Mouse (Mus musculus): ENCODE measurements around the gene Nebl. TPM values are rescaled to one million over a fixed set of nuclear protein-coding genes. Genes with fewer than 3 reads are reported as not detected.
A peak's percentile ranks its signal among the peaks of the same experiment; 100 is the strongest.

The Nebl gene
- total RNA-seq, 4 experiments from 2014 or later = 292 to 343 (median 327) TPM

DNA sequence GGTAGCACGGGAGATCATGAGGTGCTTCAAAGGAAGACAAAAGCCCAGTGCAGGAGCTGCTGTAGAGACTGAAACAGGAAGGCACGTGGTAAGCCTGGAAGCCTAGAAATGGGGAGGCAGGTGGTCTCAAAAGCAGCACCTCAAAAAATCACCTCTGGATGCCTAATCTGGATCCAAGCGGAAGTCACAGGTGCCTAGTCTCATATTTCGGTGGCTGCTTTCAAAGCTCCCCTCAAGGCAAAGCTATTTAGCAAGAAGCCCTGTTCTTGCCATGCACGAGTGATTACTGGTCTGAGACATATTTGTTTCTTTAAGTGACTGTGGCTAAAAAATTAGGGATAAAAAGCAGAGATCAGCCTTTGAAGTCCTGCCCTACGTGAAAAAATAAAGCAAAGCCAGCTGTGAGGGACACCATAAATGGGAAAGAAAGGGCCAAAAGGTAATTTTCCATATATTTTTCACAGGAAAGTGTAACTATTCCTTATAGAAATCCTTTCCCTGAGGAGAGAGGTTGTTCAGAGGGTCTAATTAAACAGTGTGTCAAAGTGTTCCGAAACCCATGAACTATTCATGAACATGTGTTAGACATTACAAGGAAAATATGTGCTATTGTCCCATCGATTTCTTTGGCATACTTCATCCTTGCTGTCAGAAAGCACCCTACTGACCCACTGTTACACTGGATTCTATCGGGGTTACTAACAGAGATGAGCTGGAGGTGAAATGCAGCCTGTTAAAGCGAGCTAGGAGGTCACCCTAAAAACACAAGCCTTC lies 206.9 kb downstream of the Nebl start:
- no peak for DNase-seq (ENCODE audit: low spot score)

DNA sequence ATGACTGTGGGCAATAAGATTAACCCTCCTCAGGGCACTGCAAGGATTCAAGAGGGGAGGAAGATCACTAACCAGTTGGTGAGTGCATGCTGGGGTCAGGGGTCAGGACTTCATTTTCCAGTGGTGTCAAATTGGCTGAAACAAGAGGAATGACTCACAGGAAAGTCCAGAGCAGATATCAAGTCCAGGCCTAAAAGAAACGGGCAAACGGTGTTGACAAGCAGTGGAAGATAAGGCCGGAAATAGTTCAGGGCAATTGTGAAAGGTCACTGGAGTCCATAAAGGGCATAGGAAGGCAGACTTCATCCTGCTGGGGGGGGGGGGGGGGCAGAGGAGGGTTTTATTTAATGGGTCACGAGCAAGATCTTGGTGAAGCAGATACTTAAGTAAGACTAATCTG lies 207.5 kb downstream of the Nebl start:
- DNase-seq (ENCODE audit: low spot score) = peak; percentile 54

DNA sequence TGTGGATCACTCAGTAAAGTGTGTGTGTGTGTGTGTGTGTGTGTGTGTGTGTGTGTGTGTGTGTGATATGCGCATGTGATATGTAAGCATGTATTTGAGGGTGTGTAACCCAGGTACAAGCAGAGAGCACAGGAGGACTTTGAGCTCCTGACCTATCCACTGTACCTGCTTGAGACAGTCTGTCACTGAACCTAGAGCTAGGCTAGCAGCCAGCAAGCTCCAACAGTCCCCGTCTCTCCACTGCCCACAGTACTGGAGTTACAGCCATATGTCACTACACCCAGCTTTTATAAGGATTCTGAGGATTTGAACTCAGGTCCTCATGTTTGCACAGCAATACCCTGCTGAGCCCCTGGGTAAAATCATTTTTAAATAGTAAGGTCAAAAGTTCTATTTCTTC lies 215.6 kb downstream of the Nebl start:
- no peak for DNase-seq (ENCODE audit: low spot score)

DNA sequence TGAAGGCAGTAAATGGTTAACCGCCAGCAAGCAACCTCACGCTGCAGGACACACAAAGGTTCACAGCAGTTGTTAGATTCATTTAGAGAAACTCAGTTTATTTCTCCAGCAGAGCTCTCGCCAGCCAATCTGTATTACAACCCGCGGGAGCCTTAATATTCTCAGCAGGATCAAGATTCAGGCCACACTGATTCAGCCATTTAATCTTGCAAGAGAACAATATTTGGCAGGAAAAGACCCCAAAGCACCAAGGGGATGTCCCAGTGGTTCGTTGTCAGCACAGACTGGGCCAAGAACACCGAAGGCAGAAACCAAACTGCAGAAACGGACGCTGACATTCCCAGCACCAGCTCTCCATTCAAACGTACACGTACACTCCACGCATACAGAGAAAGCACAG lies 216.5 kb downstream of the Nebl start:
- DNase-seq (ENCODE audit: low spot score) = no peak

DNA sequence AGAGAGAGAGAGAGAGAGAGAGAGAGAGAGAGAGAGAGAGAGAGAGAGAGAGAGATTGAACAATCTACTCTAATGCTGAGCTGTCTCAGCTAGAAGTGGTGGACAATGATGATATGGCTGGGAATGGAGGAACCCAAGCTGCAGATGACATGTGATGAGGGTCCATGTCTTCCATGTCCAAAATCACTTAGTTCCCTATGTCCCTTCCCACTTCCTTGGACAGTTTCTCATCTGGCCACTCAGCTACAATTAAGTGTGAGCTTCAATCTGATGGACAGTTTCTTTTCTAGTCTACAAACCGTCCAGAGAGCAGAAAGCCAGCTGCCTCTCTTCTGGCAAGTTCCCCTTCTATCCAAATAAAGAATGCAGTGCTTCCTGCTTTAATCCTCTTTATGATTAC lies 221.3 kb downstream of the Nebl start:
- no peak for DNase-seq (ENCODE audit: low spot score)

DNA sequence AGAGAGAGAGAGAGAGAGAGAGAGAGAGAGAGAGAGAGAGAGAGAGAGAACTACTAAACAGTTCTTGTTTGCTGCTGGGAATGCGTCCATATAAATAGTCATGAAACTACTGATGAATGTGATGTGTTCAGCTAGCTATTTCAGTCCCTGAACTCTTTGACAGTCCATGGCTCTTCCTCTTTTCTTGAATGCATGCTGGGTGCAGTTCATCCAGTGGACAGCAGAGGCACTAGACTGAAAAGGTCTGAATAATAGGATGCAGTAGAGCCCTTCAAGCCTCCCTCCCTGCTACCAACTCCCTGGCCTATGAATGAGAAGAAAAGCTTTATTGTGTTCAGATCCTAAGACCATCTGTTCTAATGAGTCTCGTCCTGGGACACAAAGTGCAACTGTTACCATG lies 223.9 kb downstream of the Nebl start:
- no peak for DNase-seq (ENCODE audit: low spot score)

DNA sequence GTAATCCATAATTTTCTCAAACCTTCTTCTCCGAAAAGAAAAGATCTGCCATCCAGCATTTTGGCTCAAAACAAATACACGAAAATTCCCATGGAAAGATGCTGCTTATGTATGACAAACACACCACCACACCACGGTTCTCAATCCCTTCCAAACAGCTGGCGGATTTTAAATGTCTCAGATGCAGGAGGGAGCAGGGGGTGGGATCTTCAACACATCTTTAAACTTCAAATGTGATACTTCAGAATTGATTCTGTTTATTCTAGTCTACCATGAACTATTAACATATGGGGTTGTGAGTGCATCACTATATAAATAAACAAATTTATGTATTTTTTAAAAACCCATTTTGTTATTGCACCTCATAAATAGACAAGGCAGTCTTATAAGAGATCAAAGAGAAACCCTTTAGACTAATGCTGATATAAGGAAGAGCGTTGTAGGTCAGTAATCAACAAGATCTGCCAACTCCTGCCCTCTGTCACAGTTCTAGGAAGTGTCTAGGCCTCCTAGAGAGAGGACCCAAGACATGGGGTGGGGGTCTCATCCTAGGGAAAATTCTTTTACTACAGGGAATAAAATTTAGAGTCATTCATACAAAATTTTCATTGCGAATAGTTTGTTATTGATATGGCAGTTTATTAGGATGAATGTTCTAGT lies 227.0 kb downstream of the Nebl start:
- no peak for DNase-seq (ENCODE audit: low spot score)

DNA sequence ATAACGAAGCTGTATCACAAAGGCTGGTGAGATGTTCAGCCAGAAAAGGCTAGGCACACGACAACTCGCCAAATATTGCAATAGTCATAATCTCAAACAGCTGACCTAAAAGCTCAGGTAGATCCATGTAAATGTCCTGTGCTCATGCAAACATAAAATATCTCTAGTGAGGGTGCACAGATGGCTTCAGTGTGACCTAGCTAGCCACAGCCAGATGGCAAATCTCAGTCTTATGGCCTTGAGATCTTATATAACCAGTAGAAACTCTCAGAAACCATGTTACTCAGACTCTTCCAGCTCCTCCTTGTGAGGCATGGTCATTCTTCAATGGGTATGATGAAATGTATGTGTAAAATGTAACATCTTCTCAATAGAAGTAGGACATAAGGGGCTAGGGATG lies 230.2 kb downstream of the Nebl start:
- no peak for DNase-seq (ENCODE audit: low spot score)

DNA sequence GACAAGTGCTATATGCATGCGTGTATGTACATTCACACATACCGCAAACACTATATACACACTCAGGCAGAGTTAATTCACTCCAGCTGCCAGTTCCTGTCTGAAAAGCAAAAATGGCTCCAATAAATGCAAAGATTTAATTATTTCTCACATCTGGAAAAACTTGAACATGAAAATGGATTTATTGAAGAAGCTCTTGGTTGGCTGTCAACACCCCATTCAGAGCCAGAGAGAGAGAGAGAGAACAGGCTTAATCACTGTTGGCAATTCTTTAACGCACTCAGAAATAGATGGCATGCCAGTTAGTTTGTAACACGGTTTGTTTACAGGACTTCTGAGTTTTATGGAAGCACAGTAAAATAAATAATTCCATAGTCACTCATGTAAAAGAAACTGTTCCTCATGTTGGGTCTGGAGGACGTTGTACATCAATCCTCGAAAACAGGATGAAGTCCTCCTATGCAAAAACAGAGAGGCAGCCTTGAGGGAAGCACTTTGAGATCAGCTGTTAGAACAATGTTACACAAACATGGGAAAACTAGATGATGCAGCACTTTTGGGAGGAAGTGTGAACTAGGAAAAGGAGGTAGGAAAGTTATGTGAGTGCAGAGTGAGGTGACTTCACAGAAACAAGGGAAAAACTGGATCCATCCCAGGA lies 265.6 kb downstream of the Nebl start:
- DNase-seq (ENCODE audit: low spot score) = no peak

DNA sequence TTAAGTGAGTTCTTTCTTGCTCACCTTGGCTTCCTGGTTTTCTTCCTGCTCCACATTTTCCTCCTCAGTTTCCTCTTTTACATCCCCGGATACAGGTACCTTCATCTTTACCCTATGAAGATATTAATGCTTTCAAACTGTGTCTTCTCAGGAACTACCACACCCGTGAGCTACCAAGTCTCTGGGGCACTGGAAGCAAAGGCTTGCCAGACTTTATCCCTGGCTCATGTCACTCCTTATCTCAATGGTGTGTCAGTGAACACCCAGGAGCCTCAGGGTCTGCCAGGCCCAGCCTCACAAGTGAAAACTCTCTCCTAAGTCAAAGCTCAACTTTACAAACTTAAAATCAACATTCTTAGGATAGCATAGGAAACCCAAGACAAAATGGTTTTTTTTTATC lies 270.8 kb downstream of the Nebl start:
- DNase-seq (ENCODE audit: low spot score) = peak; percentile 42

DNA sequence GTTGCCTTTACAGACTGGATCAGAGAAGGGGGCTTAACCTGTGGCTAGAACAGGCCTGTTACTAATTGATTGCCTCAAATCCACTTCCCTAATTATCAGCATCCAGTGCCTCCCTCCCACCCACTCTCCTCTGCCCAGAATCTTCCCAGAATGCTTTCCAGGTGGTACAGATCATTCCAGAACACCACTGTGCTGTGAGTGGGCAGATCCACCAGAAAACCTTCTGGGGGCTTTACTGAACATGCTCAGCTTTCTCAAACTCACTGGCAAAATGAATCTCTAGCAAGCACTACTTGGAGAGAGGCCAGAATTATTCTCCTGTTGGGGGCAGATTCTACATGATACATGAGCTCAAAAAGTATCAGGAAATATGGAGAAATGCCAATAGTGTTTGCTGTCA lies 277.6 kb downstream of the Nebl start:
- DNase-seq (ENCODE audit: low spot score) = no peak

DNA sequence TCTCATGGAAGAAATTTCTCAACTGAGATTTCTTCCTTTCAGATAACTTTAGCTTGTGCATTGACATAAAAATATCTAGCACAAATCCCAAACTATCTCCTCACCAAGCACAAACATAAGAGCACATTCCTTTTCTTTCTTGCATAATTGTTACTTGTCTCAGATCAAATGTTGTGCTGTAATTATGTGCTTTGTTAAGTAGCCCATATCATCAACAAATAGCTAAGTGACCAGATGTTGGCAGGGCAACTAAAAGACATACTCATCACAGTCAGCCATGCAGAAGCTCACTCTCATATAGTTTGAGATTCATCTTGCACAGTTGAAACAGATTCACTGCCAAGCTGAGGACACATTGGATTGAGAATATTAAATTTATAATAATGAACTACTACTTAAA lies 282.9 kb downstream of the Nebl start:
- DNase-seq (ENCODE audit: low spot score) = no peak

DNA sequence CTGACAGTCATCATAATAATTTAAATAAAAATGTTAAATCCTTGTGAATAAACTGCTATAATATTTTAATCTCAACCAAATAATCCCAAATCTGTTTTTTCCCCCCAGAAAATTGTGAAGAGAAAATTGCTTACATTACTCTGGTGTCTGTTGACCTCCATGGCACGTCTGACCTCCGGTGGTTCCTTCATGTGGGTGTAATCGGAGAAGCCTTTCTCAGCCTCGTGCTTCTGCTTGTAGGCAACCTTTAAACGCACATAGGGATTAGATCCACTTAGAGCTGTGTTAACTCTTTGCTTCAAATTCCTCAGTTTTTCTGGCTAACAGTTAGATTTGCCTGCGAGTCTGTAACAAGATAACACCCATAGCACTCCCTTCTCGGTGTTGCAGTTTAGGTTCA lies 287.7 kb downstream of the Nebl start:
- DNase-seq (ENCODE audit: low spot score) = no peak

DNA sequence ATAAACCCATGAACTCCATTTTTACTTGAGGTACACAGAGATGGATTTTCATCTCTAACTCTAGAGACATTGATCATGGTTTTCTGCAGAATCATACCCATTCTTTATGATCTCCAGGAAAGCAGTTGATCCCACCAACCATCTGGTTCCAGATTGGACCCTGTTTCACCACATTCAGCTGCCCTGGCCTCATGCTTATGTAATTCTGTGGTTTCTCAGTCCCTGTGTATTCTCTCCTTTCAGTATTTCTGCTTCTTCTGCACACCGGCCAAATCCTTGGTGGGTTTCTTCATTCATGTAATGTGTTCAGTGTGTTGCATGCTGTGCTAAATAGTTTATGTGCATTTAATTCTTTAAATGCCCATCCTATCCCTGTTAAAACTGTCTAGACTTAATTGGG lies 292.9 kb downstream of the Nebl start:
- DNase-seq (ENCODE audit: low spot score) = no peak

DNA sequence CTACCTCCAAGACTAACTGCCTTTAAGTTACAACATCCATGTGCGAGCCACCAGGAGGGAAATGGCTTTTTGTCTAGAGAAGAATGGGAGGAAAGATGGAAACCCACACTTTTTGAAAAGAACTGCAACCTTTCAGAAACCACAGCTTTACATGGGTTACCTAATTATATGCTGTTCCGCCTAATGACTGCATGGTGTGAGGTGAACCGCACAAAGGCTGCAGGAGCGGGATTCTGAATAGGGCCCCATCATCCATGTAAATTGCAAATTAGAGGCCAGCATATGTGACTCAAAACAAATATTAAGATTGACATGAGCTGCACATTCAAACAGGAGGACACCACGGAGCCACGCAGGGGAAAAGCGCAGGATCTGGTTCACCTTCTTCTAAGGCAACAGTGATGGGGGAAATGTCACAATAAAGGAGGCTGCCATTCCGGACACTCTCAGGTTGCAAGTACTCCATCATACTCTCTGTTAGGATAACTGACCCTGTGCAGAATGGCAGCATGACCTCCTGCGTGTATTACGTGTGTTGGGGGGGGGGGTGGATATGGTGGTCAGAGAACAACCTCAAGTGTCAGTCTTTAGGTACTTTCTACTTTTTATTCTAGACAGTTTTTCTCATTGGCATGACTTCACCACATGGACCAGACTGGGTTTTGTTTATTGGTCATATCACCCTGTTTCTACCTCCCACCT lies 294.4 kb downstream of the Nebl start:
- DNase-seq (ENCODE audit: low spot score) = no peak

DNA sequence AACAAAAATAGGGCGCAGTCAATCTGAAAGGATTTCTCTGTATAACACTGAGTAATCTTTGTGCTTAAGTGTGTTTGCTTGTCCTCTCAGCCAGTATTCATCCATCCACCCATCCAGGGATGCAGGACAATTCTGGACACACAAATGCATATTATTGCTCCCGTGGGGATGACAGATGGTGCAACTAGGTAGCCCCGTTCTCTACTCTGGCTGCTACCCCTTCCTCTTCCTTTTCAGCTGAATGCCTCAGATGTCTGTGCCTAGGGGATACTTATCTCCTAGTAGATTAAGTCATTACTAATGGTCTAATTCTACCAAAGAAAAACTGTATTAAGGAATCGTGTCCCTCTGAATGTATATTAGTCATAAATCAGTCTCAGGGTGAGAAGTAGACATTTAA lies 296.0 kb downstream of the Nebl start:
- no peak for DNase-seq (ENCODE audit: low spot score)

DNA sequence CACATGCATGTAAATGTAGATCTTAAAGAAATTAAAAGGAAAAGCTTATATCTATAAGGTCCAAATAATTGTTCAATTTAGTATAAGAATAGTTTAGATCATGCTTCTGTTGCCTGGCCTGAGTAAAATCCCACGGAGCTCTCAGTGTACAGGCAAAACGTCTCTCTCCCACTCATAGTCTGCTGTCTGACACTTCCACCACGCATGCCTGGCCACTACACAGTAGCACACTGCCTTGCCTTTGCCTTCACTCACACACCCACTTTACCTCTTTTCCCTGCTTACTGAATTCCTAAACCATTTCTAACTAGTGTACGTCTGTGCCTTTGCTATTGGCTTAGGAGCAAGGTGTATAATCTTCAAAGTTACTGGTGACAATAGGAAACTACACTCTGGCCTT lies 302.2 kb downstream of the Nebl start:
- DNase-seq (ENCODE audit: low spot score) = no peak

DNA sequence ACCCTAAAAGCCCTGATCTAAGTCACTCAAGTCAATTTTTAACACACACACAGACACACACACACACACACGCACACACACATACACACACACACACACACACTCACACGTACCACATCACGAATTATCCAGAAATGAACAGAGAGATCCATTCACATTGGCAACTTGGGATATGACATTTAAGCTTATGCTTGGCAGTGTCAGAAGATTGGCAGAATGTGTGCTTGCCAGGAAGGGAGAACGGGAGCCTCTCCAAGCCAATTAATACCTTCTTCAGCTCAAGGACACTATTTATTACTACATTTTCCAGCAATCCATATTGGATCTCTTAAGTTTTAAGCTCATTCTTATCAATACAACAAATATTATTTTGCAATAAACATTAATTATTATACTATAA lies 303.1 kb downstream of the Nebl start:
- no peak for DNase-seq (ENCODE audit: low spot score)

DNA sequence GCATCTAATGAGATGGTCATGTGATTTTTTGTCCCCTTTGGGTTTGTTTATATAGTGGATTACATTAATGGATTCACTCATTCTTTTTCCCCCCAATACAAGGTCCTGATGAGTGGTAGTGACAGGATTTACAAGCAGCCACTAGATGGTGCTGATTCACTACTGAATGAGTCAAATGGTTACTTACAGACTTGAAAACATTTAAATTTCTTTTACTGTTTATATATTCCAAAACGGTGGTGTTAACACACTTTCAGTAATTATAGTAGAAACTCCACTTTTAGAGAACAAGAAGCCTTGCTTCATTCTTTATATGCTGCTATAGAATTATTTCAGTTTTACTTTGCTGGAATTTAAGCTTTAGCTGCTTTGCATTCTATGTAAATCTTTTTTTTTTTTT lies 308.3 kb downstream of the Nebl start:
- DNase-seq (ENCODE audit: low spot score) = peak; percentile 26

DNA sequence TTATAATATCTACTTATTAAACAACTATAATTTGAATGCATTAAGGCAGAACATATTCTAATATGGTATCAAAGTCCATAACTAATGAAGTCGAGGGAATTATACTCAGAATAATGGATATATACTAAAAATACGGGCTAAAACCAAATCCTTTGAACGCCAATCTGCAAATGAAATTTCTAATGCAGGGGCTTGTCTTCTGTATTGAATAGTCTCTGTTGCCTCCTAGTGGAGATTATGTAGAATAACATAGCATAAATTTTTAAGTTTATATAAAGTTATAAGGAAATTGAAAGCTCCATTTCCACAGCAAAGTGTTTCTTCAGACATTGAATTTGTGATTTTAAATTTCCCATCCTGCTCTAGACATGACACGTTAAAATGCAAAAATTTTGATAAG lies 315.9 kb downstream of the Nebl start:
- peak; percentile 2 for DNase-seq (ENCODE audit: low spot score)

DNA sequence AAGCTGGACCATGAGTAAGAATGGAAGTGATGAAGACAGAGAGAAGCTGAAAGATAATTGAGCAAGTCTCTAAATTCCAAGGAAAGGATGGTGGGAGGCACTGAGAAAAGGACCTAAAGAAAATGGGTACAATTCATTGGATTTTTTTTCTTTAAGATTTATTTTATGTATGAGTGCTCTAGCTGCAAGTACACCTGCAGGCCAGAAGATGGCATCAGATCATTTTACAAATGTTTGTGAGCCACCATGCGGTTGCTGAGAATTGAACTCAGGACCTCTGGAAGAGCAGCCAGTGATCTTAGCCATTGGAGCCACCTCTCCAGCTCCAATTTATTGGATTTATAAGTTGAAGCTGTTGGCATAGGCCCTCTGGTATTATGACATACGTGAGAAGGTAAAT lies 316.9 kb downstream of the Nebl start:
- DNase-seq (ENCODE audit: low spot score) = no peak

DNA sequence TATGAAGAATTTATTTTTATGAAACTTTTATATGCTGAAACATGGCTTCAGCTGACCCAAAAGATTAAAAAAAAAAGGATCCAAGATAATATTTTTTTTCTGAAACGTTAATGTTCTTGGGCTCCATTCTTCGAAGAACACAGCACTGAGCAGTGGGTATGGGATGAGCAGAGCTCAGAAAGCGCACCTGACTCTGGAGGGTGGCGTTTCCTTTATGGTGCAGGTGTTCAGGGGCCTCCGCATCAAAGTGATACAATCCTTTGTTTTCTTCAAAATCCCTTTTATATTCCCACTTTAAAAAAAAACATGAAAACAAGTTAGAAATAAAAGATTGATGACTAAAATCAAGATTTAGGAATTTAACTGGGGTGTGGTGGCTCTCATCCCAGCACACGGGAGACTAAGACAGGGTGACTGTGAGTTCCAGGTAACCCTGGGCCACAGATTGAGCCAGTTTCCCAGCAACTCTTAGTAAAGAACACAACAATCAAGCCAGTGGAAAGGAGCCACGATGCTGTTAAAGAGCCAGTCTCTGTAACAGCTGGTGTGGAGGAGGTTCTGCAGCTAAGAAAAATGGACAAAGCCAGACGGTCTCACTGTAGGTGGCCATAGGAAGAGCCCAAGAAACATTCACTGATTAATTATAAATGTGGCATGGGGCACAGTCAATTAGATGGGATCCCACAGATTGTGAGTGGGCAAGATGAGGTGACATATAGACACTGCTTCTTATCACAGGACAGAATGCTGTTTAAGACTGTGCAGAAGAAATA lies 317.6 kb downstream of the Nebl start:
- no peak for DNase-seq (ENCODE audit: low spot score)
